Mouse (Mus musculus) midbrain, embryonic 13.5 days (tissue): ENCODE data around the gene Dock8. TPM values are rescaled to one million over a fixed set of nuclear protein-coding genes. Genes with fewer than 3 reads are reported as not detected.
A peak's percentile ranks its signal among the peaks of the same experiment; 100 is the strongest.
"Not testable (repeated sequence)": the region's sequence is repeated elsewhere in the genome, so short reads cannot be mapped to it uniquely, and the experiment has no call there.

Source experiments
- ATAC-seq: fragments of 200-750 bp; cut with Nextera tagmentation; 2 replicates; pipeline ENCODE4 v1.8.0; 2017; ENCODE audit warnings: mild to moderate bottlenecking, moderate TSS enrichment, moderate library complexity
- H3K27ac ChIP-seq: fragments of 300-500 bp; sonication (generic); 2 replicates; pipeline ENCODE4 v1.5.1; 2015; ENCODE audit warnings: inconsistent platforms, mild to moderate bottlenecking, moderate library complexity
- H3K27me3 ChIP-seq: fragments of 300-500 bp; sonication (generic); 2 replicates; pipeline ENCODE4 v1.6.1; 2015; ENCODE audit warnings: mild to moderate bottlenecking, inconsistent platforms
- H3K36me3 ChIP-seq: fragments of 300-500 bp; sonication (generic); 2 replicates; pipeline ENCODE4 v1.6.1; 2015; ENCODE audit warnings: mild to moderate bottlenecking, inconsistent platforms
- H3K4me1 ChIP-seq: fragments of 300-500 bp; sonication (generic); replicated peaks from 2 replicates; pipeline ENCODE4 v1.6.1; 2015; ENCODE audit warnings: inconsistent platforms
- H3K4me2 ChIP-seq: fragments of 300-500 bp; sonication (generic); replicated peaks from 2 replicates; pipeline ENCODE4 v1.6.1; 2015; ENCODE audit warnings: moderate library complexity, mild to moderate bottlenecking, inconsistent platforms
- H3K4me3 ChIP-seq: fragments of 300-500 bp; sonication (generic); replicated peaks from 2 replicates; pipeline ENCODE4 v1.5.1; 2015; ENCODE audit warnings: mild to moderate bottlenecking, inconsistent platforms
- H3K9ac ChIP-seq: fragments of 300-500 bp; sonication (generic); replicated peaks from 2 replicates; pipeline ENCODE4 v1.6.1; 2015; ENCODE audit warnings: mild to moderate bottlenecking, inconsistent platforms
- H3K9me3 ChIP-seq: fragments of 300-500 bp; sonication (generic); 2 replicates; pipeline ENCODE4 v1.6.1; 2016; ENCODE audit warnings: mild to moderate bottlenecking, inconsistent platforms
- WGBS: fragments of 180-500 bp; shearing (Covaris S2); methylation state at CpG from one replicate; pipeline ENCODE4 v1.1.7; 2015; 5-methylcytosine and 5-hydroxymethylcytosine counted together
- polyA plus RNA-seq: library from polyadenylated mRNA; unstranded; fragments of >200 nt; fragmentation: Nextera tagmentation; extraction: Ambion mirVana; gene quantifications from 2 replicates; pipeline ENCODE4 v1.2.1, GENCODE M21; 2015

Gene Dock8
- polyA plus RNA-seq, 1 experiment from 2014 or later = 0.46 TPM

DNA sequence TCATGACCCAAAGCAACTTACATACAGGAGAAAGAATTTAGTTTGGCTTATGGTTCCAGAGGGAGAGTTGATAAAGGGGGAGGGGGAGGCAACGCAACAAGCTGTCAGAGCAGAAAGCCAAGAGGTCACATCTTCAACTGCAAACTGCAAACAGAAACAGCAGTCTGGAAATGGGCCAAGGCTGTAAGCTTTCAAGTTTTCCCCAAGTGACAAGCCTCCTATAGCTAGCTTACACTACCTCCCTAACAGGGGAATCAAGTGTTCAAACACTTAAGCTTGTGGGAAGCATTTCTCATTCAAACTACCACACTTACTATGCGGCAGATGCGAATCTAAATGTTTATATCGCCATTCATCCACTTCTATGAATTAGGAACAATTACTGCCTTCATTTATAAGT is 4.5 kb downstream of the Dock8 start:
- no peak overlapping the region for H3K9ac ChIP-seq
- peaks cover 15% of the 10 kb centered on the region for H3K4me1 ChIP-seq
- ATAC-seq = no peak
- H3K36me3 ChIP-seq = no peaks in the 10 kb centered on the region
- H3K4me2 ChIP-seq = no peak overlapping the region
- no peak overlapping the region for H3K4me3 ChIP-seq
- H3K9me3 ChIP-seq = no peaks in the 10 kb centered on the region
- no peak overlapping the region for H3K27ac ChIP-seq
- peaks cover 42% of the 10 kb centered on the region for H3K27me3 ChIP-seq
- 59% methylated on average over 4 of the region's 4 CpGs for WGBS

DNA sequence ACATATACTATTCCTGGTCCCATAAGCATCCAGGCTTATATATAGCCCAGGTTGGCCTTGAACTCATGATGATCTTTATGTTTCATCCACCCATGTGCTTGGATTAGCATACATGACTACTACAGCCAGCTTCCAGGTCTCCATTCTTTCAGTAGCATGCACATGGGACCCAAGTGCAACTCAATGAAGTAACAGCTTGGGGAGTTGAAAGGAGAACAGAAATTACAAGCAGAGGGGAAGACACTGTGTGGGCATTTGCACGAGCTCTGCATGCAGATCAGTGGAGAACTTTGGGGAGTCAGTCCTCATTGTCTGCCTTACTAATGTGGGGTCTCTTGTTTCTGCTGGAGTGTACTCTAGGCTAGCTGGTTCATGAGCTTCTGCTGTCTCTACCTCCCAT is 7.4 kb downstream of the Dock8 start:
- ATAC-seq = no peak
- H3K36me3 ChIP-seq = no peaks in the 10 kb centered on the region

GRCm38 (mm10) chr19:25008509-25008908 is 9.2 kb downstream of the Dock8 start:
- no peak for ATAC-seq
- no peaks in the 10 kb centered on the region for H3K36me3 ChIP-seq
- H3K4me3 ChIP-seq = no peak overlapping the region
- H3K27me3 ChIP-seq = no peaks in the 10 kb centered on the region; the same call in 1 of the 2 replicates
- 0 out of 2 replicates have a peak, but pooled peaks cover 6% of the 10 kb centered on the region for H3K4me1 ChIP-seq
- no peak overlapping the region for H3K9ac ChIP-seq
- H3K9me3 ChIP-seq = no peaks in the 10 kb centered on the region
- WGBS = 96% methylated on average over 2 of the region's 2 CpGs
- no peak overlapping the region for H3K4me2 ChIP-seq
- H3K27ac ChIP-seq = no peak overlapping the region

More for the DNA sequence above, 7.4 kb downstream of the Dock8 start:
- H3K4me1 ChIP-seq = 0 out of 2 replicates have a peak, but pooled peaks cover 6% of the 10 kb centered on the region
- H3K9me3 ChIP-seq = no peaks in the 10 kb centered on the region
- H3K4me3 ChIP-seq = no peak overlapping the region
- no peak overlapping the region for H3K27ac ChIP-seq
- WGBS = 81% methylated on average over 1 of the region's 1 CpGs
- H3K4me2 ChIP-seq = no peak overlapping the region
- H3K9ac ChIP-seq = no peak overlapping the region
- H3K27me3 ChIP-seq = peaks cover 13% of the 10 kb centered on the region

DNA sequence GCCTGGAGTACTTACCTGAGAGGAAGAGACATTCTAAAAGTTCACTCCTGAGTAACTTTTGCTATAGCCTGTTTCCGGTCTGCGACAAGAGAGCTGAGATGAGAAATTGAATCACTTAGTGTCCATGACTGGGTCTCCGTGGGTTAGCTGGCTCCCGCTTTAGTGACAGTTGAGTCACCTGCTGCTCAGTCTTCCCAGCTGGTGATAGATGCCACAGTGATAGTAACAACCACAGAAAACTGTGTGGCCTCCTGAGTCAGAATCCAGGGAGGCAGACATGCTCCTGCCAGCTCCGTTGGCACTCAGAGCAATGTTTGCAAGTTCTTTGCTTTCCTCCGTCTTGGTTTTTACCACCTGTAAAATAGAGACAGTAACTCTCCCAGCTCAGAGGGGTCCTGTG is 23.4 kb downstream of the Dock8 start:
- no peaks in the 10 kb centered on the region for H3K36me3 ChIP-seq

DNA sequence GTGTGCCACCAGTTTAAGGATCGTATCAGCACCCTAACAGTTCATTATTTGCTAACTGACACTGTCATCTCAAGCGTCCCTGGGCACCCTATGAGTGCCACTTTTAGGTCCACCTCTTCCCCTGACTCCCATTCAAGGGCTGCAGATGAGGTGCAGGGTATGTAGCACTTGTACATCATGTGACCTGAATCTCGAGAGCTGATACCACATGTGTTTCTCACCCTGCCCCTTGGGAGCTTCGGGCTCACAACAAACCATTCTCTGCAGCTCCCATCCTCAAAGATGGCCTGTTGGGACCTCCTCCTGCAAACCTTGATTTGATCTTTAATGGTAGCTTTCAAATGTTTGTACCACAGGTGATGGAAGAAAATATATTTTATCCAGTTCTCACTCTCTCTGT is 32.4 kb downstream of the Dock8 start:
- Histone ChIP-seq H3K9ac (no peak overlapping the region), H3K4me2 (no peak overlapping the region), H3K9me3 (no peaks in the 10 kb centered on the region), H3K4me3 (no peak overlapping the region), H3K4me1 (no peaks in the 10 kb centered on the region), H3K27ac (no peak overlapping the region), H3K27me3 (no peaks in the 10 kb centered on the region), H3K36me3 (no peaks in the 10 kb centered on the region)
- no peak for ATAC-seq
- 81% methylated on average over 4 of the region's 4 CpGs for WGBS

More for the DNA sequence above, 23.4 kb downstream of the Dock8 start:
- no peak overlapping the region for H3K4me2 ChIP-seq
- no peak overlapping the region for H3K4me3 ChIP-seq
- ATAC-seq = no peak
- WGBS = 92% methylated on average over 6 of the region's 6 CpGs
- no peaks in the 10 kb centered on the region for H3K27me3 ChIP-seq
- H3K9ac ChIP-seq = no peak overlapping the region
- no peaks in the 10 kb centered on the region for H3K4me1 ChIP-seq
- H3K27ac ChIP-seq = no peak overlapping the region
- no peaks in the 10 kb centered on the region for H3K9me3 ChIP-seq

GRCm38 (mm10) chr19:25033008-25033407 is 33.7 kb downstream of the Dock8 start:
- not testable (repeated sequence) for H3K4me3 ChIP-seq, H3K4me1 ChIP-seq, H3K4me2 ChIP-seq, H3K27me3 ChIP-seq, H3K9me3 ChIP-seq, H3K9ac ChIP-seq, H3K36me3 ChIP-seq, H3K27ac ChIP-seq
- ATAC-seq = peak; percentile 77; the same call in 1 of the 2 replicates
- WGBS = 87% methylated on average over 7 of the region's 18 CpGs

DNA sequence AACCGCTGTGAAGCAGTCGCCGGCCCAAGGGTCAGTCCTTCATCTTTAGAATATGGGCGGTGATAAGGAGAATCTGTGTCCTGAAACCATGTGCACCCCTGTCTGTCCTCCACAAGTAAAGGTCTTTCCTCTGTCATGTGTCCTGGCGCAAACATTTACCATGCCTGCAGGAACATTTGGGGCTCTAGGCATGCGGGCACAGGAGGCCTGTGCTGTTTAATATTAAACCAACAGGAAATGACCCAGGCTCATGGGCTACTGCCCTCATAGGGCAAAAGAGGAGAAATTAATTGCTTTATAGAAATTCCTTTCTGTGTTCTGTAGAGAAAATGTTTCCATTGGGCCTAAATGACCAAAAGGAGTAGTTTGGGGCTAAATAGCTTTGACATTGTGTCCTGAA is 36.5 kb downstream of the Dock8 start:
- ATAC-seq = no peak
- Histone ChIP-seq H3K36me3 (no peaks in the 10 kb centered on the region), H3K27ac (no peak overlapping the region), H3K4me1 (0 out of 2 replicates have a peak, but pooled peaks cover 3% of the 10 kb centered on the region), H3K4me3 (no peak overlapping the region), H3K27me3 (no peaks in the 10 kb centered on the region), H3K4me2 (no peak overlapping the region), H3K9ac (no peak overlapping the region), H3K9me3 (no peaks in the 10 kb centered on the region)
- WGBS = 96% methylated on average over 6 of the region's 6 CpGs

DNA sequence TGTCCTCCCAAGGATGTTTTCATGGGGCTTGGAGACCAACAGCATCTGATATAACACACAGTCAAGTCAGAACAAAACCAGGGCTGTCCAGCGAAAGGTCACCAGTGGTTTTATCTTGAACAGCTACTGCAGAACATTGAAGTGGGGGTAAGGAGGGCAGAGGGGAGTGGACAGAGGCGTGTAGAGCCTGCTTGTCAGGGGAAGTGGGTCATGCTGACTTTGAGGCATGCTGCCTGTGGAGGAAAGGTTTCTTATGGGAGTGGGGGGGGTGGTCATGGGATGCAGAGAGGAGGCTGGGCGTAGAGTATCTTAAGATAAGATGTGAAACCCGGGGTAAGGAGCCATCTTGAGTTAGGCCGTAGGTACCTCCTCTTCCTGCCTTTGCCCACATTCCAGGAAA is 37.5 kb downstream of the Dock8 start:
- ATAC-seq = no peak
- Histone ChIP-seq H3K4me1 (0 out of 2 replicates have a peak, but pooled peaks cover 3% of the 10 kb centered on the region), H3K9me3 (no peaks in the 10 kb centered on the region), H3K4me2 (no peak overlapping the region), H3K27me3 (no peaks in the 10 kb centered on the region), H3K9ac (no peak overlapping the region), H3K36me3 (no peaks in the 10 kb centered on the region), H3K27ac (no peak overlapping the region), H3K4me3 (no peak overlapping the region)
- whole genome bisulfite sequencing = 89% methylated on average over 5 of the region's 5 CpGs

DNA sequence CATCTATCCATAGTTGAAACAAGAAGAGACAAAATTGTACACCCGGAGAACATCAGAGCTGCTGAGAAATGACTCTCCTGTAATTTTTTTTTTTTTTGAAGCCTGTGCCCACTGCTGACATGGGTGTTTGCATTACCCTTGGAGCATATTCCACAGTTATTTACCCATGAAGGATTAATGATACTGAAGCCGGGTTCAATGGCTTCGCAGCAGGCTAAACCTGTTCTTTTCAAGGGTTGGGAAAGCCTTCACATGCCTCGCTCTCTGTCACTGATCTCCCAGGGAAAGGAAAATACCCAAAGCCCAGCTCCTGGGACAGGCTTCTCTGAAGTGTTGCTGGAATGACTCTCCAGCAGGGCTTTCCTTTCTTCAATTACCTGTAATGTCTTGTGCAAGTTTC is 37.9 kb downstream of the Dock8 start:
- H3K27me3 ChIP-seq = no peaks in the 10 kb centered on the region
- no peak overlapping the region for H3K4me3 ChIP-seq
- H3K36me3 ChIP-seq = no peaks in the 10 kb centered on the region
- H3K9ac ChIP-seq = no peak overlapping the region
- H3K4me2 ChIP-seq = no peak overlapping the region
- no peak for ATAC-seq
- no peaks in the 10 kb centered on the region for H3K9me3 ChIP-seq
- 0 out of 2 replicates have a peak, but pooled peaks cover 3% of the 10 kb centered on the region for H3K4me1 ChIP-seq
- no peak overlapping the region for H3K27ac ChIP-seq
- WGBS = 68% methylated on average over 4 of the region's 4 CpGs

DNA sequence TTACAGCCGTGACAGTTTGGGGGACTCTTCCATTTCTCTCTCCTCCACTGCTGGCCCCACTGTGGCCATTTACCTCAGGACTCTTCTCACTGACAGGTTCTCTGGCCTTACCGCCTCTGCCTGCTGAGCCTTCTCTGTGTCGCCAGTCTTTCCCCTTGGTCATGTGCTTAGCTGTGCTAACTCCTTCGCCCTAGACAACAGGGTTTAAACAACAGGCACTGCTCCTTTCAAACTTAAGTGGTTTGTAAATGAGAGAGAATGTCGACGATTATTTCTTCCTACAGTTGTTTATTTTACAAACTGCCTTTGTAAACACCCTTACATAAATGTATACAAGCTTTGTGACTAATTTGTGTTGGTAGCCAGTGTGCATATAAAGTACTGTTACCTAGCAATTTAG is 39.0 kb downstream of the Dock8 start:
- Histone ChIP-seq H3K4me1 (0 out of 2 replicates have a peak, but pooled peaks cover 3% of the 10 kb centered on the region), H3K27ac (no peak overlapping the region), H3K36me3 (no peaks in the 10 kb centered on the region), H3K4me3 (no peak overlapping the region), H3K9me3 (no peaks in the 10 kb centered on the region), H3K27me3 (no peaks in the 10 kb centered on the region), H3K4me2 (no peak overlapping the region), H3K9ac (no peak overlapping the region)
- ATAC-seq = no peak
- 58% methylated on average over 6 of the region's 6 CpGs for WGBS

- Histone ChIP-seq H3K27me3 (no peaks in the 10 kb centered on the region), H3K4me3 (no peak overlapping the region), H3K9me3 (no peaks in the 10 kb centered on the region), H3K36me3 (no peaks in the 10 kb centered on the region), H3K27ac (no peak overlapping the region), H3K4me1 (0 out of 2 replicates have a peak, but pooled peaks cover 3% of the 10 kb centered on the region), H3K4me2 (no peak overlapping the region), H3K9ac (no peak overlapping the region)
- 64% methylated on average over 6 of the region's 6 CpGs for WGBS
- no peak for ATAC-seq
Measured at GRCm38 (mm10) chr19:25041209-25041608, 41.9 kb downstream of the Dock8 start.

DNA sequence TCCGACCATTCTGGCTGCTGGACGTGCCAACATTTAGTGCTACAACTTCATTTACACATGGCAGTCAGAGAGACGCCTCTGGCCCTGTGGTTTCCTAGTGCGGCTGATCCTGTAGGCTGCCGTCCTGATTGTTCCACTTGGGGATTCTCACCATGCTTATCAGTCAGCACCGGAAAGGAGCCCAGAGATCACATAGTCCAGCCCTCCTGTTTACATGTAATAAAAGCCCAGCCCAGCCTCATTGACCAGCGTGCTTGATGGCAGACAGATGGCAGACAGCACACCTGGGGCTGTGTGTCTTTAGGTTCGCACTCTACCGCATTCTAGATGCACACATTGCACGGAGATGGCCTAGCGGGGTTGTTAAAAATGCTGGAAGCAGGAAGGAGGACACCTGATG is 43.6 kb downstream of the Dock8 start:
- WGBS = 86% methylated on average over 11 of the region's 11 CpGs
- no peaks in the 10 kb centered on the region for H3K27me3 ChIP-seq
- 0 out of 2 replicates have a peak, but pooled peaks cover 3% of the 10 kb centered on the region for H3K4me1 ChIP-seq
- H3K36me3 ChIP-seq = no peaks in the 10 kb centered on the region
- H3K27ac ChIP-seq = no peak overlapping the region
- H3K4me3 ChIP-seq = no peak overlapping the region
- no peak overlapping the region for H3K4me2 ChIP-seq
- H3K9ac ChIP-seq = no peak overlapping the region
- no peak for ATAC-seq
- no peaks in the 10 kb centered on the region for H3K9me3 ChIP-seq

DNA sequence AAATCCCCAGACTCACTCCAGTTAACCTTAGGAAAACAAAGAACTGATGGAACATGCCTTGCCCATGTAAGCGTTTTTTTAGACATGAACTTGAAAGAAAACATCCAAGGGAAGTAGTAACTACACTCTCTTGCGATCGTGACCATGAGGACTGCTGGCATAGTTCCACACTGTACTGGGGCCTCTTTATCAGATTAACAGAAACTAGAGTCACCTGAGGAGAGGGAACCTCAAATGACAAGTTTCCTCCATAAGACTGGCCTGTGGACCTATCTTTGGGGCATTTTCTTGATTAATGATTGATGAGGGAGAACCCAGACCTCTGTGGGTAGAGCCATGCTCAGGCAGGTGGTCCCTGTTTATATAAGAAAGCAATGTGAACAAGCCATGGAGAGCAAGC is 44.7 kb downstream of the Dock8 start:
- no peak for ATAC-seq
- no peak overlapping the region for H3K4me2 ChIP-seq
- 94% methylated on average over 3 of the region's 3 CpGs for WGBS
- H3K27me3 ChIP-seq = no peaks in the 10 kb centered on the region
- no peak overlapping the region for H3K4me3 ChIP-seq
- no peaks in the 10 kb centered on the region for H3K4me1 ChIP-seq
- no peaks in the 10 kb centered on the region for H3K9me3 ChIP-seq
- H3K9ac ChIP-seq = no peak overlapping the region
- H3K36me3 ChIP-seq = no peaks in the 10 kb centered on the region
- H3K27ac ChIP-seq = no peak overlapping the region
